Mouse (Mus musculus) cortical plate, adult 2 months (tissue): ENCODE measurements around the gene Ghsr.

Experiments used
- CTCF ChIP-seq: fragments of 200-500 bp; IDR thresholded peaks from 2 replicates; pipeline ENCODE4 v1.5.1; 2011; ENCODE audit warnings: mild to moderate bottlenecking, control low read depth, low read length; ENCODE audit not compliant: insufficient read depth; ENCODE audit errors: extremely low read depth
- POLR2A ChIP-seq: fragments of 200-500 bp; IDR thresholded peaks from 2 replicates; pipeline ENCODE4 v1.6.1; 2011; ENCODE audit warnings: mild to moderate bottlenecking, low read length, control low read depth; ENCODE audit not compliant: insufficient read depth; ENCODE audit errors: extremely low read depth

DNA sequence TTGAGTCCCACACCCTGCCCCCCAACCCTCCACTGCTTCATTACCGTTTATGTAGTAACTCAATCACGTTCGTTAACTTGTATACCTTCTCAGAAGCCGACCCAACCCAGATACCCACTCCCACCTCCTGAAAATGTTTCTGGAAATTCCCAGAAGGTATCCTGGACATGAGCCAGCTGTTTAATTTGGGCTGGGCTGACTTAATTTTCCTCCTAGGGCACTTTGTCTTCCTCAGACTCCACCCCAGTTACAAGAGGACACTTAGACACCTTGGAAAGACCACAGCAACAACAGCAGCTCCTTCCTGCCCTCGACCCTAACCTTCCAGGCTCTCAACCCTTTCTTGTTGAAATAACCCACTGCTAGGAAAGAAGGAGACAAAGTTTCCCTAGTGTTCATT, 47.6 kb upstream of the Ghsr start:
- TF ChIP-seq CTCF (no peak), POLR2A (no peak)
